Mouse (Mus musculus): ENCODE data around the gene Smtnl1. TPM values are rescaled to one million over a fixed set of nuclear protein-coding genes. Genes with fewer than 3 reads are reported as not detected.

The Smtnl1 gene
- 0.42 and 0.43 TPM in 2 replicates for polyA plus RNA-seq (2015; fragmentation: Nextera tagmentation; extraction: Ambion mirVana)

DNA sequence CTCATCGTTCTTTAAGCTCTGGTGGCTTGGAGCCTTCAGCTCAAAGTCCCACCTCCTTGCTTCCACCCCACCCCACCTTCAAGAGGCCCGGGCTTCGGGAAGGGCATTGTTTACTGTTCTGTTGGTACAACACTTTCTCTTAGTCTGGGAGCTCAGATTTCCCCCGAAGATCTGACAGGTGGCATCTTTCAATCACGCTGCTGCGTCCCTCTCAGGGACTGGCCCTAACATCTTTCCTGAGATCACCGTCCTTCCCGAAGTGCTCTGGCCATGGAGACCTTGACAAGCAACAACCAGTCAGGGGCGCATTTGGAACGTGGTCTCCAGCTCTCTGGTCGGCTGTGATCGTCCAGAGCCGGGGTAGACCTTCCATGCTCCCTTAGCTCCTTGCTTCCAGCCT is at the start of gene Smtnl1:
Smtnl1 (minus strand) TSS at position 101 of the 400 bp plus-strand sequence.
- Histone ChIP-seq H3K36me3 (no peaks in the 10 kb centered on the region), H3K27ac (0 out of 2 replicates have a peak within 1 kb of the TSS, but pooled peaks have one; percentile 29), H3K27me3 (no peaks in the 10 kb centered on the region), H3K4me2 (no peak within 1 kb of the TSS), H3K9ac (no peak within 1 kb of the TSS), H3K4me3 (replicated peaks) (no peak within 1 kb of the TSS), H3K9me3 (replicated peaks) (no peaks in the 10 kb centered on the region), H3K4me1 (peaks cover 9% of the 10 kb centered on the region)
- ATAC-seq (replicated peaks; ENCODE audit: low FRiP score): no peak
- 52% methylated on average over 13 of the region's 13 CpGs for WGBS

DNA sequence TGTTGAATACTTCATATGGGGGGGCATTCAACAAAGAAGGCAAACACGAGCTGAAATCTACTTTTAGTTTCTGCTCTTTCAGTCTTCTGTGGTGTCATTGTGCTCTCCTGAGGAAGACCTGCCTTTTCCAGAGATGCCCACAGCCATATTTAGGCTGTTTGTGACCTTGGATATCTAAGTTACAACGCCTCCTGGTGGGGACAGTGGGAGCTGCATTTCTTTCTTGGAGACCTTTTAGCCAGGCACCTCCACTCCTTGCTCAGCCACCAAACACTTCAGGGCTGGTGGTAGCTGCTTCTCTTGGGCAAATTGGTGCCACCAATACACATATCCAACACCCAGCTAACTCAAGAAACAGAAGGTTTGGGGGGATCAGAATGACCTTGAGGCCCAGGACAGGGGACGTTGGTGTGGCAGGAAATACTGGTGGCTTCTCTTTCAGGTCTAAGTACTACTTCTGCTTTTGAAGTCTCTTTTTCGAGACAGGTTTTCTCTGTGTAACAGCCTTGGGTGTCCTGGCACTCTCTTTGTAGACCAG is 48.2 kb upstream of the Smtnl1 start:
- no peaks in the 10 kb centered on the region for H3K36me3 ChIP-seq
- 66% methylated on average over 4 of the region's 4 CpGs for WGBS
- H3K27me3 ChIP-seq: peaks cover 99% of the 10 kb centered on the region
- H3K4me2 ChIP-seq: no peak overlapping the region
- H3K4me3 ChIP-seq (replicated peaks): no peak overlapping the region
- ATAC-seq (replicated peaks; ENCODE audit: low FRiP score): no peak
- H3K4me1 ChIP-seq: peaks cover 21% of the 10 kb centered on the region
- H3K9ac ChIP-seq: no peak overlapping the region
- H3K9me3 ChIP-seq (replicated peaks): no peaks in the 10 kb centered on the region
- H3K27ac ChIP-seq: no peak overlapping the region

DNA sequence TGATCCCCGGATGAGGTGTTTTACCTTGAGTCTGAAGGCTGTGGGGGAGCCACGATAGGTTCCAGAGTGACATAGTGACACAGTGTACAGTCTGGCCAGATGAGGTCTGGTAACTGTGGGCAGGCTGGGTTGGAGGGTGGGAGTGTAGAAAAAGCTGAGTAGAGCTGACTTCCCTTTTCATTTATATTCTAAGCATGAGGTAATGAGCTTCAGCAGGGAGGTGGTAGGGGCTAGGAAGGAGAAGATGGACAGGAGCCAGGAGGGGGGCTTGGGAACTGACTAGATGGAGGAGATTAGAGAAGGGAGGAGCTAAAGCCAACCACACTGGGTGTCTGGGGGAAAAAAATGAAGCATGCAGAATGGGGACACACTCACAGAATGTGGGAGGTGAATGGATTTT is 46.5 kb upstream of the Smtnl1 start:
- Histone ChIP-seq H3K27me3 (peaks cover 91% of the 10 kb centered on the region), H3K36me3 (no peaks in the 10 kb centered on the region), H3K27ac (no peak overlapping the region), H3K4me3 (replicated peaks) (no peak overlapping the region), H3K9ac (no peak overlapping the region), H3K4me2 (no peak overlapping the region), H3K4me1 (peaks cover 24% of the 10 kb centered on the region), H3K9me3 (replicated peaks) (no peaks in the 10 kb centered on the region)
- no peak for ATAC-seq (replicated peaks; ENCODE audit: low FRiP score)
- WGBS: 66% methylated on average over 2 of the region's 2 CpGs

DNA sequence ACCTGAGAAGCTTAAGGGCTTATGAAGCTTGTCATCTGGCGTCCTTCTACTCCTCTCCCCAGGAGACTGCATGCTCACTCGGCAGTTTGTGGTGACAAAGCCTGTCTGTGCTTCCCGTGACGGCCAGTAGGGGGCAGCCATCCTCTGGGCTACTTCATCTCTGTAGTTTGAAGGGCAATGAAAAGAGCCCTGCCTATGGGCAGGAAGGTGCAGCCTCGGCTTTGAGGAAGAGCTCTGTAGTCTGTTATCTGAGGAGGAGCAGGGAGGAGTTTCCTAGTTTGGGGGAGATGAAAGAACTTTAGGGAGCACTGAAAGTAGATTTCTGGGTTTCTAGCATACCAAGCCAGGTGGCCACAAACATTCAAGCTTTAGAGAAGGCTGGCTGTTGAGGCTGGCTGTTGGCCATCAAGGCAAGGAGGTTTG is 46.1 kb upstream of the Smtnl1 start:
- H3K9me3 ChIP-seq (replicated peaks): no peaks in the 10 kb centered on the region
- no peak overlapping the region for H3K27ac ChIP-seq
- H3K4me2 ChIP-seq: no peak overlapping the region
- ATAC-seq (replicated peaks; ENCODE audit: low FRiP score): no peak
- H3K9ac ChIP-seq: no peak overlapping the region
- no peaks in the 10 kb centered on the region for H3K36me3 ChIP-seq
- no peak overlapping the region for H3K4me3 ChIP-seq (replicated peaks)
- WGBS: 9% methylated on average over 5 of the region's 5 CpGs
- H3K4me1 ChIP-seq: peaks cover 24% of the 10 kb centered on the region
- peaks cover 87% of the 10 kb centered on the region for H3K27me3 ChIP-seq

DNA sequence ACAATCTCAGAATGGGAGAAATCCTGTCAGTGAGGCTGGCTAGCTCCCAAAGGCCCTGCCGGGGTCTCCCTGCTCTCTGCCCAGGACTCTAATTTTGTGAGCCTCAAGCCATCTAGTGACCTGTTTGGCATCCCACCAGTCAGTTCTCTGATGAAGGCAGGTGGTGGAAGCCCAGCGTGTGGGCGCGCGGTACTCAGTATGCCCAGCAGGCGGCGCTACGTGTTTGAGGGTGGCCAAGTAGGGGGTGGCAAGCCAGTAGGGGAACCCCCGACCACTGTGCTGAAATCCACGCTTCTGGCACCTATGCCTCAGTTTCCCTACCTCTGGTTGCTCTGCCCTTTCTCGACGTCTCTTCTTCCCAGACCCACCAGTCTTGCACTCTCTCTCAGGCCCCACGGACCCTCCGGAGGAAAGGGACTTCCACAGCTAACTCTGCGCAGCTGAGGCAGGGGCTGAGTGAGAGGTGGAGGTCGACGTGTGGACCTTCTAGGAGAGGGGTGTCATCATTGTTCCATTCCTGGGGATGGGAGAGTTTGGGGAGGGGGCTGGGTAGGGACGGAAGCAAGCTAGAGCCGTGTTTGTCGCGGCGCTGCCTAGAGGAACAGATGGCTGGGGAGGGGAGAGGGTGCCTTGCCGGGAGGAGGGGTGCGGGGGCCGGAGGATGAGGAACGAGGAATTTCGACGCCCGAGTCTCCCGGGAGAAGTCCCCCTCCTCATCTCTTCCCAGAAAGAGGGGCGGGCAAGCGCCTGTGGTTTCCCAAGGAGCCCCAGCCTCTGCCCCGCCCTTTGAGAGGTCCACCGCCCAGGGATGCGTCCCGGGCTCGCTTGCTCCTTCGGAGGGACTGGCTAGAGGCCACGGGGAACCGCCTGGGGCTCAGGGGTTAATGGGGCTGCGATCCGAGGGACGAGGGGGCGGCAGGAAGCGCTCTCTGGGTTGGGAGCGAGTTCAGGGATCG is 43.4 kb upstream of the Smtnl1 start:
- Histone ChIP-seq H3K27me3 (peaks cover 60% of the 10 kb centered on the region), H3K9ac (peak overlapping the region; percentile 38), H3K9me3 (replicated peaks) (no peaks in the 10 kb centered on the region), H3K4me2 (peak overlapping the region; percentile 80), H3K36me3 (peaks cover 23% of the 10 kb centered on the region), H3K27ac (no peak overlapping the region), H3K4me3 (replicated peaks) (peak overlapping the region; percentile 41), H3K4me1 (peaks cover 13% of the 10 kb centered on the region)
- ATAC-seq (replicated peaks; ENCODE audit: low FRiP score): peak; percentile 59
- WGBS: under 1% methylated on average over 47 of the region's 47 CpGs

DNA sequence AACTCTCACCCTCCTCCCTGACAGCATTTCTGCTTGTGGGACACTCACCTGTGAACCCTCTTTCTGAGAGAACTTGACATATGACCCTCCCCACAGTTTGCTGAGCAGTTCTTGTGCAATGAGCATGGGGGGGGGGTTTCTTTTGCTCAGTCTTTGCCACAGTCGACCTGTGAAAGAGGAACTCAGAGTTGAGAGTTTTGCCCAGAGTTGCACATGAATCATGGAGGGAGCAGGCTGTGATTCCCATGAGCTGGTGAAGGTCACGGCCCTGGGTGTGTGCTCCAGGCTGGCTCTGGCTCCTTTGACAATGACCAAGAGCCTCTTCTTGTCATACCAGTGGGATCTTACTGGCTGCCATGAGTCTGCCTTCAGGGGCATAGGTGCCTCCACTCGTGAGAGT is 39.8 kb upstream of the Smtnl1 start:
- H3K4me3 ChIP-seq (replicated peaks): no peak overlapping the region
- H3K36me3 ChIP-seq: peaks cover 56% of the 10 kb centered on the region
- peaks cover 24% of the 10 kb centered on the region for H3K27me3 ChIP-seq
- H3K27ac ChIP-seq: no peak overlapping the region
- WGBS: 71% methylated on average over 3 of the region's 3 CpGs
- peaks cover 13% of the 10 kb centered on the region for H3K4me1 ChIP-seq
- no peak overlapping the region for H3K9ac ChIP-seq
- H3K4me2 ChIP-seq: no peak overlapping the region
- no peak for ATAC-seq (replicated peaks; ENCODE audit: low FRiP score)
- H3K9me3 ChIP-seq (replicated peaks): no peaks in the 10 kb centered on the region

DNA sequence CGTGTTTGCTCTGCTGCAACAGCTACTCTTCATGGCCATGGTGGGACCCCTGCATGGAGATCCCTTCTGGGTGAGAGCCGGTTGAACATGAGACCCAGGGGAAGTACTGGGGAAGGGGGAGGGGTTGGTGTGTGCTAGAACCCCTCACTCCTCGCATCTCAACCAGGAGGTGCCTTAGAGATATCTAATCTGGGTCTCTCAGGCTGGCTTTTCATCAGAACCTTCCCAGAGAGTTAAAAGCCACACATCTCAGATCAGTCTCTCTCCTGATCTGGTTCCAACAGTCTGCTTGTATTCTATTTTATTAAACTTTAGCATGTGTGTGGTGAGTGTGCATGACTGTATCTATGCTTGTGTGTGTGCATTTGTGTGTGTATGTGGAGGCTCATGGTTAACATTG is 39.0 kb upstream of the Smtnl1 start:
- Histone ChIP-seq H3K4me2 (no peak overlapping the region), H3K27me3 (peaks cover 16% of the 10 kb centered on the region), H3K9ac (no peak overlapping the region), H3K36me3 (peaks cover 64% of the 10 kb centered on the region), H3K4me1 (peaks cover 10% of the 10 kb centered on the region), H3K27ac (no peak overlapping the region), H3K4me3 (replicated peaks) (no peak overlapping the region), H3K9me3 (replicated peaks) (no peaks in the 10 kb centered on the region)
- ATAC-seq (replicated peaks; ENCODE audit: low FRiP score): no peak
- 94% methylated on average over 3 of the region's 3 CpGs for WGBS

DNA sequence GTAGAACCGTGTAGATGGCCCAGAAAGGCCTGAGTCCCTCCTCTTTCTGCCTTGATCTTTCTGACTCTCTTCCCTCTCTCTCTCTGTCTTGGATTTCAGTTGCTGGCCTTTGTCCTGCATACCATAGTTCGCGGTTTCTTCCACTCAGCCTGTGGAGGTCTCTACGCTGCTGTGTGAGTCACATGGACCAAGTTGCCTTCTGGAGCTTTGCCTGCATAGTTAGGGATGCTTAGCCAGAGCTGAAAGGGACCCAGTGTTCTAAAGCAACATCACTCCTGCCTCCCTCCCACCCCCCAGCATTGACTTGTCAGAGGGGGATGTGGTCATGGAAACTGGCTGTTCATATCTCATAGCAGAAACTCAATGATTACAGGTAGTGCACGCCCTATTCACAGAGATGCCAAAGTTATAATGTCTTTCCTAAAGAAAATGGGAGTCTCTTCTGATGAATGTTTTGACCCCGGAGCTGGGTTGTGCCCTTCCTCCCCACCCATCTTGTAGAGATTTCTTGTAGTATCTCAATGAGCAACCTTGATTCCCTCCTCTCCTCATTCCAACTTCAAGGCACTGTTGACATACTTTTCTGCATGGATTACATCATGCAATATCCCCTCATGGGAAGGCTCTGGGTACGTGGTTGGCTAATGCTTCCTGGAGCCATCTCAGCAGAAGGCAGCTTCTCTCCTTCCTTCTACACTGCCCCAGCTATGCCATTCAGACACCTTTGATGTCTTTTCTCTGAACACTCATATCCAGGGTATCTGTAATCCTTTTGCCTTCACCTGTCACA is 37.7 kb upstream of the Smtnl1 start:
- H3K27ac ChIP-seq: no peak overlapping the region
- peaks cover 4% of the 10 kb centered on the region; the same call in 1 of the 2 replicates for H3K27me3 ChIP-seq
- H3K4me3 ChIP-seq (replicated peaks): no peak overlapping the region
- H3K36me3 ChIP-seq: peaks cover 72% of the 10 kb centered on the region
- no peak overlapping the region for H3K9ac ChIP-seq
- H3K9me3 ChIP-seq (replicated peaks): no peaks in the 10 kb centered on the region
- 91% methylated on average over 7 of the region's 7 CpGs for WGBS
- no peak for ATAC-seq (replicated peaks; ENCODE audit: low FRiP score)
- no peaks in the 10 kb centered on the region for H3K4me1 ChIP-seq
- H3K4me2 ChIP-seq: no peak overlapping the region

DNA sequence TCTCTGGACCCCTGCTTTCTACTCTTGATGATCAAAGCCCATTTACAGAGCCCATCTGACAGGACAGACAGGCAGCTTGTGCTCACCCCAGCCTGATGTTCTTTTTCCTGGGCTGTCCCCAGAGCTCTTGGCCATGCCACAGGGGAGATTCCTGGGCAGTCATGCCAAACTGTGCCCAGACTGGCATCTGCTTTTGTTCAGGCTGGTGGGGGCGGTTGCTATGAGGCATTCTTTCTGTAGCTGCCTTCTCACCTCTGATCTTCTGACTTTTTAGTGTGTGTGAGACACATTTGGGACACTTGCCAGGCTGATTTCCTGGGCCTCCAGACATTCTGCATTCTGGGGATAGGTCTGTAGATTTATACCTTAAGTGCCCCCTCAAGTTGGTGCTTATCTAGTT is 36.1 kb upstream of the Smtnl1 start:
- H3K27ac ChIP-seq: no peak overlapping the region
- 96% methylated on average over 1 of the region's 1 CpGs for WGBS

DNA sequence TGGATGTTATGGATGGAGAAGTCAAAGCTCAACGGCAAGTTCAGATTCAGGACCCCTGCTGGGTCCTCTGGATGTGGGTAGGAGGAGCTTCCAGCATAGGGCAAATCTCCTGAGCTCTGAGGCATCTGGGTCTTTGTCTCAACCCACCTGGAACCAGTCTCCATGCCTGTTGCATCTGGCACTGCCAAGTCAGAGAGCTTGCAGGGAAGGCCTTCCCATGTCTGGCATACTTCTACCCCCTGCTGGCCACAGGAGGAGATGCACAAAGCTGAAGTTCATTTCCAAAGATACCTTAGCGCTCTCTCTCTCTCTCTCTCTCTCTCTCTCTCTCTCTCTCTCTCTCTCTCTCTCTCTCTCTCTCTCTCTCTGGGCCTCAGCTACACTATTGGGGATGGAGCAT is 33.3 kb upstream of the Smtnl1 start:
- Histone ChIP-seq H3K27ac (no peak overlapping the region), H3K27me3 (no peaks in the 10 kb centered on the region), H3K9me3 (replicated peaks) (no peaks in the 10 kb centered on the region), H3K9ac (no peak overlapping the region), H3K4me3 (replicated peaks) (no peak overlapping the region), H3K4me1 (peaks cover 7% of the 10 kb centered on the region), H3K4me2 (no peak overlapping the region), H3K36me3 (peaks cover 84% of the 10 kb centered on the region)
- ATAC-seq (replicated peaks; ENCODE audit: low FRiP score): peak; percentile 63; the same call in 1 of the 2 replicates
- WGBS: 79% methylated on average over 1 of the region's 2 CpGs

More for the DNA sequence above, 36.1 kb upstream of the Smtnl1 start:
- no peaks in the 10 kb centered on the region for H3K9me3 ChIP-seq (replicated peaks)
- no peak overlapping the region for H3K9ac ChIP-seq
- no peaks in the 10 kb centered on the region for H3K4me1 ChIP-seq
- H3K4me2 ChIP-seq: no peak overlapping the region
- H3K36me3 ChIP-seq: peaks cover 89% of the 10 kb centered on the region
- ATAC-seq (replicated peaks; ENCODE audit: low FRiP score): no peak
- H3K4me3 ChIP-seq (replicated peaks): no peak overlapping the region
- H3K27me3 ChIP-seq: no peaks in the 10 kb centered on the region

DNA sequence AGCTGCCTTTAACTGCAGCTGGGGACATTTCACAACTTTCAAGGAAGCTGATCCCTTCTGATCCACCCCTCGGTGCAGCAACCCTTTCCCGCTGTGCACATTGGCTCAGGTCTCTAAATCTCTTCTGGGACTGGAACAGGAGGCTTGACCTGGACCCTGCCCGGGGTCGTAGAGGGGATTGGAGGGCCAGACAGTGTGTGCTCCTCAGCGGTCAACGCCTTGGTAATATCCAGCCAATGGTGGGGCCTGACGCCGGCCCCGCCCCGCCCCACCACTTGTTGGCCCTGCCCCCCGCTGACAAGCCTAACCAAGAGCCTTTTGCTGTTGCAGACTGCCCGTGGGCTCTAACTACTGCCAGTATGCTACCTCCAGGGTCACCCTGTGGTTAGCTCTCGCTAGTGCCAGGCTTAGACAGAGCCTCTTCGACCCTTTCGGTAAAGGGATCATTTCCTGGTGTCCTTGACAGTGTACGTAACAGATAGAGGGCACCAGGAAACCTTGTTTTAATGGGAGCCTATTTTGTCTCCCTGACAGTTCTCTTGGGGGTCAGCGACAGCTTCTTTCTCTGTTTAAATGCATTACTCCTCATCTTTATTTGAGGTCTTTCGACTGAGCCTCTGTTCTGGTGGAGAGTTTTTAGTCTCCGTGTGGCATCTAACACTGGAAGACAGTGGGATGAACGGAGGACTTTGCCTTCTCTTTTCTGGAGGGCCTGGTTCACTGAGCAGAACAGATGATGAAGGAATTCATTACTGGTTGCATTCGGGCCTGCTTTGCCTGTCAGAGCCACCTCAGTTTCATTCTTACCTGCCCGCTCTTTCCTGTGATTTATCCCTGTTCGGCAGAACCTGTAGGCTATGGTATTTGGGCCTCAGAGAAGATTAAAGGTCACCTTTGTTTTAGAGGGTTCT is 28.9 kb upstream of the Smtnl1 start:
- Histone ChIP-seq H3K36me3 (peaks cover 75% of the 10 kb centered on the region), H3K27me3 (no peaks in the 10 kb centered on the region), H3K9me3 (replicated peaks) (no peaks in the 10 kb centered on the region), H3K27ac (0 out of 2 replicates have a peak overlapping the region, but pooled peaks have one; percentile 37), H3K9ac (no peak overlapping the region), H3K4me3 (replicated peaks) (0 out of 2 replicates have a peak overlapping the region, but pooled peaks have one; percentile 6), H3K4me1 (peaks cover 10% of the 10 kb centered on the region), H3K4me2 (peak overlapping the region; percentile 46)
- 41% methylated on average over 23 of the region's 23 CpGs for WGBS
- ATAC-seq (replicated peaks; ENCODE audit: low FRiP score): peak; percentile 80

Measured in kidney, embryonic 15.5 days (tissue).